Mouse (Mus musculus): ENCODE data around the gene Inpp5d.
"Not testable (repeated sequence)": the region's sequence is repeated elsewhere in the genome, so short reads cannot be mapped to it uniquely, and the experiment has no call there.

Inpp5d gene

GRCm38 (mm10) chr1:87658485-87658884 lies 38.4 kb downstream of the Inpp5d start:
- no peak for DNase-seq

- peak; percentile 59 for DNase-seq
These were observed 39.0 kb downstream of the Inpp5d start for GRCm38 (mm10) chr1:87658937-87659617.

GRCm38 (mm10) chr1:87659618-87659960 lies 39.5 kb downstream of the Inpp5d start:
- no peak for DNase-seq

- no peak for DNase-seq
These were observed 40.6 kb downstream of the Inpp5d start for GRCm38 (mm10) chr1:87660740-87661139.

- DNase-seq = no peak
These were observed 43.9 kb downstream of the Inpp5d start for GRCm38 (mm10) chr1:87663992-87664391.

- DNase-seq = no peak
These were observed 46.9 kb downstream of the Inpp5d start for GRCm38 (mm10) chr1:87667006-87667405.

- no peak for DNase-seq
These were observed 48.2 kb downstream of the Inpp5d start for GRCm38 (mm10) chr1:87668300-87668699.

GRCm38 (mm10) chr1:87671483-87671882 lies 51.4 kb downstream of the Inpp5d start:
- DNase-seq = no peak

GRCm38 (mm10) chr1:87673822-87674604 lies 53.9 kb downstream of the Inpp5d start:
- DNase-seq = no peak

- DNase-seq = no peak
These were observed 55.9 kb downstream of the Inpp5d start for GRCm38 (mm10) chr1:87676006-87676405.

- no peak for DNase-seq
These were observed 59.0 kb downstream of the Inpp5d start for GRCm38 (mm10) chr1:87679089-87679488.

GRCm38 (mm10) chr1:87680950-87681349 lies 60.8 kb downstream of the Inpp5d start:
- DNase-seq = no peak

GRCm38 (mm10) chr1:87682473-87682872 lies 62.4 kb downstream of the Inpp5d start:
- DNase-seq = not testable (repeated sequence)

- no peak for DNase-seq
These were observed 64.0 kb downstream of the Inpp5d start for GRCm38 (mm10) chr1:87684071-87684470.

- no peak for DNase-seq
These were observed 64.7 kb downstream of the Inpp5d start for GRCm38 (mm10) chr1:87684791-87685190.

GRCm38 (mm10) chr1:87686351-87686750 lies 66.2 kb downstream of the Inpp5d start:
- DNase-seq = no peak

GRCm38 (mm10) chr1:87687009-87687408 lies 66.9 kb downstream of the Inpp5d start:
- no peak for DNase-seq

GRCm38 (mm10) chr1:87689661-87690341 lies 69.7 kb downstream of the Inpp5d start:
- DNase-seq = no peak

GRCm38 (mm10) chr1:87696358-87696757 lies 76.2 kb downstream of the Inpp5d start:
- peak; percentile 28 for DNase-seq

GRCm38 (mm10) chr1:87698010-87698409 lies 77.9 kb downstream of the Inpp5d start:
- no peak for DNase-seq

- no peak for DNase-seq
These were observed 79.9 kb downstream of the Inpp5d start for GRCm38 (mm10) chr1:87699890-87700448.

GRCm38 (mm10) chr1:87704230-87704629 lies 84.1 kb downstream of the Inpp5d start:
- DNase-seq = no peak

- no peak for DNase-seq
These were observed 86.2 kb downstream of the Inpp5d start for GRCm38 (mm10) chr1:87706361-87706760.

- DNase-seq = no peak
These were observed 88.9 kb downstream of the Inpp5d start for GRCm38 (mm10) chr1:87709020-87709419.

Measured in lung, postnatal 14 days (tissue).